Mouse (Mus musculus) limb, embryonic 11.5 days (tissue): ENCODE measurements at regions not wholly inside any gene's neighbourhood (a gene's known extent, or its start where the extent isn't known, plus 50 kb on each side); places are given as distances from the start of the nearest gene placed in this dataset.

ENCODE experiments used
- ATAC-seq: fragments of 200-750 bp; cut with Nextera tagmentation; 2 replicates; pipeline ENCODE4 v1.8.0; 2017; ENCODE audit warnings: low read depth; ENCODE audit not compliant: insufficient number of reproducible peaks, low FRiP score, low TSS enrichment
- DNase-seq: peaks from one replicate; pipeline ENCODE4 v3.0.0-alpha.2; 2015; ENCODE audit warnings: low spot score
- H3K27ac ChIP-seq: fragments of 300-500 bp; sonication (generic); replicated peaks from 2 replicates; pipeline ENCODE4 v1.5.1; 2014; ENCODE audit warnings: low read depth, mild to moderate bottlenecking, low read length
- H3K27me3 ChIP-seq: fragments of 300-500 bp; sonication (generic); 2 replicates; pipeline ENCODE4 v1.6.1; 2014; ENCODE audit warnings: mild to moderate bottlenecking, low read length, mixed read lengths; ENCODE audit not compliant: control insufficient read depth, insufficient read depth
- H3K36me3 ChIP-seq: fragments of 300-500 bp; sonication (generic); 2 replicates; pipeline ENCODE4 v1.6.1; 2014; ENCODE audit warnings: mild to moderate bottlenecking, low read length, moderate library complexity, mixed read lengths; ENCODE audit not compliant: control insufficient read depth, insufficient read depth
- H3K4me1 ChIP-seq: fragments of 300-500 bp; sonication (generic); 2 replicates; pipeline ENCODE4 v1.6.1; 2014; ENCODE audit warnings: low read length, mixed read lengths; ENCODE audit not compliant: control insufficient read depth, insufficient read depth
- H3K4me2 ChIP-seq: fragments of 300-500 bp; sonication (generic); 2 replicates; pipeline ENCODE4 v1.6.1; 2014; ENCODE audit warnings: low read depth, mild to moderate bottlenecking, moderate library complexity; ENCODE audit not compliant: severe bottlenecking
- H3K4me3 ChIP-seq: fragments of 300-500 bp; sonication (generic); 2 replicates; pipeline ENCODE4 v1.5.1; 2014; ENCODE audit warnings: low read depth, low read length
- H3K9ac ChIP-seq: fragments of 300-500 bp; sonication (generic); 2 replicates; pipeline ENCODE4 v1.6.1; 2014; ENCODE audit warnings: mild to moderate bottlenecking, low read length
- H3K9me3 ChIP-seq: fragments of 300-500 bp; sonication (generic); 2 replicates; pipeline ENCODE4 v1.6.1; 2016; ENCODE audit warnings: low read length; ENCODE audit not compliant: control insufficient read depth
- WGBS: fragments of 180-500 bp; shearing (Covaris S2); extraction: QIAGEN DNeasy Blood & Tissue Kit; methylation state at CpG from one replicate; pipeline ENCODE4 v1.1.7; 2014; 5-methylcytosine and 5-hydroxymethylcytosine counted together

DNA sequence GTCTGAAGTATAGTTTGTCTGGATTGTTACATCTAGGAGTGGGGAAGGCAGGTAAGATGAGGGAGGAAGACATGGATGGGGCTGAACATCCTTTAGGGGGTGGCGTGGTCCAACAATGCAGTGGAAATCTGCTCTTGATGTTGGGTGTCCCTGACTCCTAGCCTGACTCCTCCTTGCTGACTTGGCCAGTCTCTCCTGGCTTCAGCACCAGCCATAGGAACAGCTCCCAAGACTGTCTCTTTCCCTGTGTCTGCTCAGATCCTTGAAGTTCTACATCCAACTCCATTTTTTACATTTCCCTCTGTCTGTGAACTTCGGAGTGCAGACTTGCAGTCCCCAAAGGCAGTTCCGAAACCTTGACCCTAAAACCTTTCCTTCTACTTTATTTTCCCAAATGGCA lies 436.8 kb downstream of the Cdh26 start:
- no peak overlapping the region for H3K4me2 ChIP-seq
- no peak overlapping the region for H3K9ac ChIP-seq
- H3K27ac ChIP-seq: no peak overlapping the region
- H3K4me3 ChIP-seq: no peak overlapping the region
- ATAC-seq: no peak
- no peaks in the 10 kb centered on the region for H3K4me1 ChIP-seq
- H3K27me3 ChIP-seq: no peaks in the 10 kb centered on the region
- H3K36me3 ChIP-seq: no peaks in the 10 kb centered on the region
- peak; percentile 82 for DNase-seq
- WGBS: 54% methylated on average over 3 of the region's 3 CpGs
- no peaks in the 10 kb centered on the region for H3K9me3 ChIP-seq

DNA sequence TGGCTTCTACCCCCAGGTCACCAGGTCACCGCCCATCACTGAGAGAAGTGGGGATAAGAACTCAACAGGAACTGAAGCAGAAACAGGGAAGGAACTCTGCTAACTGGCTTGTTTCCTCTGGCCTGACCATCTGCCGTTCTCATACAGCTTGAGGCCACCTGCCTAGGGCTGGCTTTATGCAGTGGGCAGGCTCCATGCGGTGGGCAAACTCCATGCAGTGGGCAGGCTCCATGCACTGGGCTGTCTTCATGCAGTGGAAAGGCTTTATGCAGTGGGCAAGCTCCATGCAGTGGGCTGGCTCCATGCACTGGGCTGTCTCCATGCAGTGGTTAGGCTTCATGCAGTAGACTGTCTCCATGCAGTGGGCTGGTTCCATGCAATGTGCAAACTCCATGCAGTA lies 438.8 kb downstream of the Cdh26 start:
- no peak overlapping the region for H3K4me2 ChIP-seq
- ATAC-seq (no peak), DNase-seq (no peak)
- H3K4me3 ChIP-seq: no peak overlapping the region
- 85% methylated on average over 3 of the region's 3 CpGs for WGBS
- H3K9ac ChIP-seq: no peak overlapping the region
- H3K9me3 ChIP-seq: no peaks in the 10 kb centered on the region
- no peaks in the 10 kb centered on the region for H3K27me3 ChIP-seq
- H3K4me1 ChIP-seq: no peaks in the 10 kb centered on the region
- H3K36me3 ChIP-seq: no peaks in the 10 kb centered on the region
- no peak overlapping the region for H3K27ac ChIP-seq

DNA sequence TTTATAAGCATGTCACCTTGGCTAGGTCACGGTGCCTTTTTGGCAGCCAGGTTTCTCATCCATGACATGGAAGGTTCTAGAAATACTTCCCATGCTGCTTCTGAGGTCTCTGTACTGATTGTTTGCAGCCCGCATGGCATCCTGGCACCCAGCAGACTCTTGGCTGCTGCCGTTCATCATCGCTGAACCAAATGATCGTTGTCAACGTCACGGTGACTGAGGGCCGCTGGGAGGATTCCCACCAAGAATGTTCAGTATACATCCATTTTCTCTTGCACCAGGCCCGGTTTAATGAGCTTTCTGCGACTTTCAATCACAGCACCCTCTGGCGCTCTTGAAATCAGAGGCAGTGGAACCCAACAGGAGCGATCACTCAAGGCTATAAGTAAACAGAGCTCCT lies 448.1 kb downstream of the Cdh26 start:
- Histone ChIP-seq H3K9ac (no peak overlapping the region), H3K4me3 (no peak overlapping the region), H3K4me2 (no peak overlapping the region), H3K9me3 (no peaks in the 10 kb centered on the region), H3K27ac (no peak overlapping the region), H3K27me3 (no peaks in the 10 kb centered on the region), H3K4me1 (no peaks in the 10 kb centered on the region), H3K36me3 (no peaks in the 10 kb centered on the region)
- ATAC-seq (no peak), DNase-seq (no peak)
- WGBS: 92% methylated on average over 12 of the region's 12 CpGs

DNA sequence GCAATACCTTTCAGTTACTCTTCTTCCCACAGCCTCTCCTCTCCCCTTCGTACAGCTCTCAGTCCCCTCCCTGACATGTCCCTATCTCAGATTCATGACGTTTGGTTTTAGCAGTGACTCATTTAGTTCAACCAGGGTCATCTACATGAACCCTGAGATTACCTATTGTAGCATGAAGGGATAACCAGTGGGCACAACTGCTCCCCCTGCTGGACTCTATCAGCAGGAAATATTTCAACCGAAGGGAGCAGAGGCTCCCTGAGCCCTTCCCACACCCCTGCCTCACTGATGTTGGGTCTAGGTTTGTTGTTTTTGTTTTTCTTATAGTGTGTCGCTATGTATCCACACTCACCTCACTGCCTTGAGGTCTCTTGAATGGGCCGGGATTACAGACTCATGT lies 455.4 kb downstream of the Cdh26 start:
- Histone ChIP-seq H3K4me1 (no peaks in the 10 kb centered on the region), H3K4me2 (no peak overlapping the region), H3K4me3 (no peak overlapping the region), H3K27ac (no peak overlapping the region), H3K9ac (no peak overlapping the region), H3K27me3 (no peaks in the 10 kb centered on the region), H3K9me3 (no peaks in the 10 kb centered on the region), H3K36me3 (no peaks in the 10 kb centered on the region)
- 51% methylated on average over 5 of the region's 5 CpGs for WGBS
- DNase-seq (peak; percentile 57), ATAC-seq (no peak)

DNA sequence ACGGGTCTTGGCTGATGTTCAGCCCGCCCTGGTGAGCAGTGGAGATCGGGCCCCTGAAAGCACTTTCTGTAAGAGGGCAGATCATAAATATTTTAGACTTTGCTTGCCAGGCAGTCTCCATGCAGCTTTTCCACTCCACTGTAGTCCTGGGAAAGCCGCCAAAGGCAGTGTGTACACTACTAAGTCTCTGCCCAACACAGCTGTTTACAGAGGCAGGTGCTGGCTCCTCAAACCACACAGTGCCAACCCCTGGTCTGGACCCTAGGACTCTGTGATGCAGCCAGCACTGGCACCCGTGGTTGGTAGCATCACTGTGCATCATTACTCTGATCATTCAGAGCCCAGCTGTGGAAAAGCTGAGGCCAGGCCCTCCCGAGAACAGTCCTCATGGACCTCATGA lies 458.4 kb downstream of the Cdh26 start:
- Histone ChIP-seq H3K4me3 (no peak overlapping the region), H3K27ac (no peak overlapping the region), H3K36me3 (no peaks in the 10 kb centered on the region), H3K9ac (no peak overlapping the region), H3K27me3 (no peaks in the 10 kb centered on the region), H3K4me1 (no peaks in the 10 kb centered on the region), H3K4me2 (no peak overlapping the region), H3K9me3 (no peaks in the 10 kb centered on the region)
- no peak for DNase-seq
- no peak for ATAC-seq
- 69% methylated on average over 6 of the region's 6 CpGs for WGBS

DNA sequence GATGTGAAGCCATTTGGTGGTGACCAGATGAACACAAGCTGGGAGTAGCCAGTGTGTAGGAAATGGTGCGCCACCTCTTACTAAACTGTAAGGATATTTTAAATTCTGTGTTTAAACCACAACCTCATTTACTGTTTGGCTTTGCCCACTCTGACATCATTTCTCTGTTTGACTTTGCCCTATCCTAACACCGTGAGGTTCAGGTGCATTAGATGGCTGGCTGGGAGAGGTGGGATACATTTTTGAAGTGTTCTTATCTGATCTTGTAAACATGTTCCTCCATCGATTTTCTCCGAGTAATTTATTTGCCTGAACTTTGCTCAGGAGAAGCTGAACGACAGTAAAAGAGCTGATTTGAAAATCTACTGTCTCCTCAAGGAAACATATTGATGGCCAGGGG lies 472.1 kb downstream of the Cdh26 start:
- Histone ChIP-seq H3K27ac (no peak overlapping the region), H3K4me2 (no peak overlapping the region), H3K4me3 (no peak overlapping the region), H3K9ac (no peak overlapping the region), H3K27me3 (no peaks in the 10 kb centered on the region), H3K4me1 (no peaks in the 10 kb centered on the region), H3K36me3 (no peaks in the 10 kb centered on the region), H3K9me3 (no peaks in the 10 kb centered on the region)
- DNase-seq (no peak), ATAC-seq (no peak)
- 87% methylated on average over 5 of the region's 5 CpGs for WGBS

DNA sequence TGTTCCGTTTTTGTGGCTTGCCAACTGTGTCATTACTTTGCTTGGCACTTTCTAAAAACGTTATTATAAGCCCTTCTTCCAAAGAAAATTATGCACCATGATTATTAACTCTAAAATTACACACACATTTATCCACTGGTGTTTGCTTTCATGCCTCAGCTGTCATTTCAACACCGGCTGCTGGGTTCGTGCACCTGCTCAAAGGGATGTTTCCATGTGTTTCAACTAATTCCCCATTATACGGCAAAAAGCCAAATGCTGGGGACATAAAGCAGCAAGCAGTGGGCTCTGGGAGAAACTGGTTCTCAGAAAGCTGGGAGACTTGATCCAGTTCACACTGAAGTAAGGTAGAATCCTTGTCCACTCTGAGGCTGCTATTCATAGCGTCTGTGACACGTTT lies 479.0 kb downstream of the Cdh26 start:
- ATAC-seq: no peak
- H3K27me3 ChIP-seq: no peaks in the 10 kb centered on the region
- 77% methylated on average over 7 of the region's 7 CpGs for WGBS

DNA sequence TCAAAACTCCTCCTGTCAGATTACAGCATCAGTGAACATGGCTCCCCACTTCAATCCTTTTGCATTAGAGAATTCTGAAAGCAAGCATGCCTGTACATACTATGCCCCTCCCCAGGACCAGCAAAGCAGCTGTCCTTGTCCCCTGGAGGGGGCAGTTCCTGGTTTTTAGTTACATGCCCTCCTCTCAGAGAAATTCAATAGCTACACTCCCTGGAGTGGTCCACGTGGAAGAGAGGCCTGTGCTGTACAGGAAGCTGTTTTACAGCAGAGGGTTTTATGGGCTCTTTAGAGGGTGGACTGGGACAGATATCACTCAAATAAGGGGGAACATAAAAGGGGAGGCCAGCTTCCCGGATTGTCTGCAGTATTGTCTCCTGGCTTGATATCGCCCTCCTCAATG lies 481.3 kb downstream of the Cdh26 start:
- Histone ChIP-seq H3K4me3 (no peak overlapping the region), H3K9me3 (no peaks in the 10 kb centered on the region), H3K27me3 (no peaks in the 10 kb centered on the region), H3K36me3 (no peaks in the 10 kb centered on the region), H3K9ac (no peak overlapping the region), H3K4me1 (peaks cover 4% of the 10 kb centered on the region), H3K4me2 (no peak overlapping the region), H3K27ac (no peak overlapping the region)
- WGBS: 46% methylated on average over 3 of the region's 3 CpGs
- DNase-seq (peak; percentile 29), ATAC-seq (peak; percentile 73; the same call in 1 of the 2 replicates)

More for the DNA sequence above, 479.0 kb downstream of the Cdh26 start:
- H3K9me3 ChIP-seq: no peaks in the 10 kb centered on the region
- H3K4me3 ChIP-seq: no peak overlapping the region
- H3K27ac ChIP-seq: no peak overlapping the region
- H3K4me2 ChIP-seq: no peak overlapping the region
- no peak overlapping the region for H3K9ac ChIP-seq
- DNase-seq: no peak
- peaks cover 4% of the 10 kb centered on the region for H3K4me1 ChIP-seq
- H3K36me3 ChIP-seq: no peaks in the 10 kb centered on the region

DNA sequence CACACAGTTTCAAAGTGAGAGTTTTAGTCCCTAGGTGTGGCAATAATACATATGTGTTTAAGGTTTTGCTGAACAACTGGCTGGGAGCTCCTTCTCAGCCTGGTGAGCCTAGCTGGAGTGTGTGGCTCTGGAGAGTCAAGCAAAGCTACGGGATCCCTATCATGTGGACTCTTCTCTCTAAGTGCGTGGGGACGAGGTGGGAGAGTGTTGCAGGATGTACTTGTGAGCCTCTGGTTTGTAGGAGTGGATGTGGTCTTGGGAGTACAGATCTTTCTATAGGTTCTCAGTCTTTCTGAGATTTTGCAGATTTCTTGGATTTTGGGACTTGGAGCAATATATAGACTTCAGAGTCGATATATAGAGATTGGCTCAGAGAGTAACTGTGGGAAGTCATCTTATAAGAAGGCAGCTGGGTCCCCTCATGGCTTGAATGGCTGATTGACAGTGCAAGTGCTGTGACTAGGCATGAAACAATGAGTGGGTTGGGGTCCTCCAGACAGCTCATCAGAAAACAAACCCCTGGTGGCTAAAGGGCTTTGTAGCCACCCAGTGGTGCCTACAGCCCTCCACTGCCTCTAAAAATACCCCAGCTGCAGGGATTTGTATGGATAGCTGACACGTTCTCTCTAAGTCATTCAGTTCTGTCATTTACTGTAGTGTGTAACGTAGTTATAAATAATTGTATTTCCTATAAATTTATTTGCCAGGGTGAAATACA lies 486.1 kb downstream of the Cdh26 start:
- no peaks in the 10 kb centered on the region for H3K9me3 ChIP-seq
- H3K27me3 ChIP-seq: no peaks in the 10 kb centered on the region
- H3K4me3 ChIP-seq: no peak overlapping the region
- DNase-seq (no peak), ATAC-seq (no peak)
- H3K4me1 ChIP-seq: peaks cover 2% of the 10 kb centered on the region
- no peaks in the 10 kb centered on the region for H3K36me3 ChIP-seq
- no peak overlapping the region for H3K9ac ChIP-seq
- 85% methylated on average over 6 of the region's 6 CpGs for WGBS
- H3K4me2 ChIP-seq: no peak overlapping the region
- no peak overlapping the region for H3K27ac ChIP-seq
